Comparison of ENCODE assay signal across 9 mouse cellular contexts in the genomic region with DNA sequence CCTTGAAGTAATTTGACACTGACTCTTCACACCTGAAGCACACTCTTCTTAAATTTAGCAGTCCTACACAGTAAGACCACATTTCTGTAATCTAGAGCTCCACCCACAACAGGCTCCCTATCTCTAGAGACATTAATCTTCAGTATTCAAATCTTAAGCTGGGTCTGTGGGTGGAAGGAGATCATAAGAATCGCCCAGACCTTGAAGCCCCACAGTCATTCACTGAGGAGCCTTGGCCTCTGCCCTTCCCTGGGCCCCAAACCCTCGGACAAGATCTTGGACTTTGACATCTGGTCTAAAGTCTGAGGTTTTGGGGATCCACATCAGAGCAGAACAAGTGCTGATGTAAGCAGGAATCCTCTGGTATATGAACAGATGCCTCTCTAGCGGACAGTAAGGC. TPM values are rescaled to one million over a fixed set of nuclear protein-coding genes. Genes with fewer than 3 reads are reported as not detected.
DNase-seq lines count a peak whose midpoint lies in the region; ATAC-seq lines count a peak whose summit lies in the region.
"Had no signal": no experiment of that assay in that cellular context is flagged by ENCODE, and none has a peak within 500 bp of the region (broad histone marks: within the 10 kb centered on the region; RNA-seq: fewer than 3 reads in every experiment).

No protein-coding gene starts in this region.

- H3K4me2 ChIP-seq in forebrain, embryonic 14.5 days (ENCODE audit: low read length), result peak overlapping the region; percentile 92
- peak overlapping the region; percentile 97 for H3K4me2 ChIP-seq in liver, embryonic 12.5 days

- 58% methylated on average over 3 of the region's 3 CpGs for WGBS in forebrain, embryonic 14.5 days
- 23% methylated on average over 3 of the region's 3 CpGs for WGBS in liver, embryonic 12.5 days (ENCODE audit: insufficient replicate concordance)

- no peaks in the 10 kb centered on the region for H3K27me3 ChIP-seq in forebrain, embryonic 14.5 days (replicated peaks; ENCODE audit: control insufficient read depth, insufficient read depth, low read length)
- peaks cover 32% of the 10 kb centered on the region for H3K27me3 ChIP-seq in liver, embryonic 12.5 days (replicated peaks)

- no peaks in the 10 kb centered on the region for H3K9me3 ChIP-seq in forebrain, embryonic 14.5 days (replicated peaks; ENCODE audit: control insufficient read depth, low read length)
- no peaks in the 10 kb centered on the region for H3K9me3 ChIP-seq in liver, embryonic 12.5 days (replicated peaks)

- no peak overlapping the region for H3K4me3 ChIP-seq in forebrain, embryonic 14.5 days (ENCODE audit: low read depth, low read length)
- H3K4me3 ChIP-seq in liver, embryonic 12.5 days, result peak overlapping the region; percentile 75

- DNase-seq in retina, postnatal 1 day, result peak; percentile 16
- DNase-seq in retina, embryonic 14.5 days (ENCODE audit: low spot score), result no peak
- DNase-seq in forebrain, embryonic 14.5 days (ENCODE audit: low spot score), result no peak
- DNase-seq in yolk sac, embryonic 10.5 days (ENCODE audit: low spot score), result peak; percentile 41
- DNase-seq in frontal cortex, postnatal 25 days (ENCODE audit: low spot score in 2 of 2), result no peak
- no peak for DNase-seq in frontal cortex, postnatal 14 days (ENCODE audit: low spot score in 2 of 2)
- DNase-seq in left cerebral cortex, postnatal 10 days (ENCODE audit: extremely low spot score in 1 of 2, low spot score in 2 of 2), result no peak

- H3K9ac ChIP-seq in forebrain, embryonic 14.5 days (ENCODE audit: low read length), result no peak overlapping the region
- H3K9ac ChIP-seq in liver, embryonic 12.5 days, result peak overlapping the region; percentile 97

- intact Hi-C loops in left cerebral cortex, postnatal 10 days (cut with DNase I), result loop anchor here (10.0 kb wide), 1 partner anchor 89 kb away; no protein-coding TSS in a partner anchor

- H3K36me3 ChIP-seq in forebrain, embryonic 14.5 days (ENCODE audit: control insufficient read depth, insufficient read depth, low read length), result no peaks in the 10 kb centered on the region
- no peaks in the 10 kb centered on the region for H3K36me3 ChIP-seq in liver, embryonic 12.5 days

- no peak for ATAC-seq in forebrain, embryonic 14.5 days
- peak; percentile 45 for ATAC-seq in liver, embryonic 12.5 days

- H3K27ac ChIP-seq in forebrain, embryonic 14.5 days (ENCODE audit: low read depth, low read length), result no peak overlapping the region
- H3K27ac ChIP-seq in liver, embryonic 12.5 days, result peak overlapping the region; percentile 99
- H3K27ac ChIP-seq: macrophage had no signal

- no peaks in the 10 kb centered on the region for H3K4me1 ChIP-seq in forebrain, embryonic 14.5 days (ENCODE audit: control insufficient read depth, insufficient read depth, low read length)
- peaks cover 53% of the 10 kb centered on the region for H3K4me1 ChIP-seq in liver, embryonic 12.5 days

RNA-seq across cellular contexts. Expression of gene A930018P22Rik, which starts 1.0 kb away (rescaled TPM):
- polyA plus RNA-seq in forebrain, embryonic 14.5 days (2014; fragmentation: Nextera tagmentation; extraction: Ambion mirVana), result not detected in 2 replicates
- polyA plus RNA-seq in liver, embryonic 12.5 days (2016; fragmentation: Nextera tagmentation; extraction: Ambion mirVana), result 0.36 and 0.77 TPM in 2 replicates
- not detected for total RNA-seq in left cerebral cortex, postnatal 10 days (2021)
- polyA plus RNA-seq: macrophage had no signal

RNA-seq across cellular contexts. Expression of gene Cd59a, which starts 27.9 kb away (rescaled TPM):
- 5.7 and 7.3 TPM in 2 replicates for polyA plus RNA-seq in forebrain, embryonic 14.5 days (2014; fragmentation: Nextera tagmentation; extraction: Ambion mirVana)
- polyA plus RNA-seq in liver, embryonic 12.5 days (2016; fragmentation: Nextera tagmentation; extraction: Ambion mirVana), result 71.2 and 76.7 TPM in 2 replicates
- 1 to 10 TPM; 2.1 to 3.3 TPM for total RNA-seq in left cerebral cortex, postnatal 10 days (2021)

RNA-seq across cellular contexts. Expression of gene Cd59b, which starts 53.9 kb away (rescaled TPM):
- polyA plus RNA-seq in forebrain, embryonic 14.5 days (2014; fragmentation: Nextera tagmentation; extraction: Ambion mirVana), result 1.0 and 1.3 TPM in 2 replicates
- polyA plus RNA-seq in liver, embryonic 12.5 days (2016; fragmentation: Nextera tagmentation; extraction: Ambion mirVana), result 10.4 and 13.2 TPM in 2 replicates
- 1 to 10 TPM in 1 of 2 experiments, not detected in 1; 1.3 TPM for total RNA-seq in left cerebral cortex, postnatal 10 days (2021)
- polyA plus RNA-seq: macrophage had no signal

RNA-seq across cellular contexts. Expression of gene Gm10799, which starts 55.2 kb away (rescaled TPM):
- not detected in 2 replicates for polyA plus RNA-seq in forebrain, embryonic 14.5 days (2014; fragmentation: Nextera tagmentation; extraction: Ambion mirVana)
- not detected in 2 replicates for polyA plus RNA-seq in liver, embryonic 12.5 days (2016; fragmentation: Nextera tagmentation; extraction: Ambion mirVana)
- not detected for total RNA-seq in left cerebral cortex, postnatal 10 days (2021)
- polyA plus RNA-seq: macrophage had no signal

RNA-seq across cellular contexts. Expression of gene Gm10912, which starts 57.9 kb away (rescaled TPM):
- not detected in 2 replicates for polyA plus RNA-seq in forebrain, embryonic 14.5 days (2014; fragmentation: Nextera tagmentation; extraction: Ambion mirVana)
- polyA plus RNA-seq in liver, embryonic 12.5 days (2016; fragmentation: Nextera tagmentation; extraction: Ambion mirVana), result not detected in 2 replicates
- under 1 TPM in 1 of 2 experiments, not detected in 1; 0.49 TPM for total RNA-seq in left cerebral cortex, postnatal 10 days (2021)
- polyA plus RNA-seq: macrophage had no signal

Comparison
In these comparisons a context has a peak if more than half of its experiments do, and no peak if none do; other contexts are left out.
1. DNase-seq: peak in retina, postnatal 1 day (single experiment) and yolk sac, embryonic 10.5 days (single experiment); none in retina, embryonic 14.5 days (single experiment), forebrain, embryonic 14.5 days (single experiment), frontal cortex, postnatal 25 days (0 of 2), frontal cortex, postnatal 14 days (0 of 2) and left cerebral cortex, postnatal 10 days (0 of 2).